Mouse (Mus musculus) thymus, postnatal 25 days (tissue): Measurements from ENCODE around the gene Ccdc13.

Experiments
- DNase-seq: peaks from one replicate; pipeline ENCODE4 v3.0.0; 2022

Ccdc13 gene

GRCm38 (mm10) chr9:121759091-121760081 is 79.9 kb downstream of the Ccdc13 start, which contains the start of gene Zfp651:
Gene Zfp651, plus strand, starts transcription at chr9:121759330.
- DNase-seq, result no peak

DNA sequence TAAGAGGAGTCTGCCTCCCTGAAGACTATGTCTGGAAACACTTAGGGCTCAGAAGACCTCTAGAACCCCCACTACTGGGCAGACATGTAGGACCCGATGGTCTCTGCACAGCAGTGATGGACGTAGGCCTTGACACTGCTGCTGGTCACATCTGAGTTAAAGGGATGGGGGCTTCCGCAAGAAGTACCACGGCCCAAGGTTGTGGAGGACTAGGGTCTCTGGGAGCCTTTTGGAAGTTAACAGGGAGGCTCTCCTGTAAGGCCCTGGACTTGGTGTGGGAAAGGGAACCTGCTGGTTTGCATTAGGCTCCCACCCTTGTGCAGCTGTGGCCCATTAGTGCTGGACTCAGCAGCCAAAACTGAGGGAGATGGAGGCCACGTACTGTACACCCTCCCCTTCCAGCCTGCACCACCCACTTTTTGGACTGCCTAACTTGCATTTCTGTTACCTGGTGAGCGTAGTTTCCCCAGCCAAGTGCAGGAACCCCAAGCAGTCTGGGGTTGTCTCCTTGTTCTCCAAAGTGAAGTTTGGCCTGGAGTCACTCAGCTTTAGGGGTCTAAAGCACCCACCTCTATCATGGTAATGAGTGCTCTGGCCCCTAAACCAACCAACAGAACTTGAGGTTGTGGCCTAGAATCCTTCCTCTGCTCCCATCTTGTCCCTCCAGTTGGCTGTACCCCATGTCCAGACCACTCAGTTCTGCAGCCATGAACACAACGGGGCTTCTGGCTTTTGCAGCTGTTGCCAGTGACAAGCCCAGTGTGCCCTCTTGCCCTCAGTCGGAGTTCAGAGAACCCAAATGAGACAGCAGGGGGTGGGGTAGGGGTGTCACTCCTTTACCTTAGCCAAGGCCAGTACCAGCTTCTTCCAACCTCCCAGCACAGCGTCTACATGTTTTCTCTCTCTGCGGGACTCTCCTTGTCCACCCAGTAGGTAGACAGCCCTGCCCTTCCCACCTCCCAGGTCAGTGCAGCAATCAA is 81.1 kb downstream of the Ccdc13 start:
- no peak for DNase-seq

- DNase-seq, result no peak
Measured at GRCm38 (mm10) chr9:121757432-121757831, 81.8 kb downstream of the Ccdc13 start.

DNA sequence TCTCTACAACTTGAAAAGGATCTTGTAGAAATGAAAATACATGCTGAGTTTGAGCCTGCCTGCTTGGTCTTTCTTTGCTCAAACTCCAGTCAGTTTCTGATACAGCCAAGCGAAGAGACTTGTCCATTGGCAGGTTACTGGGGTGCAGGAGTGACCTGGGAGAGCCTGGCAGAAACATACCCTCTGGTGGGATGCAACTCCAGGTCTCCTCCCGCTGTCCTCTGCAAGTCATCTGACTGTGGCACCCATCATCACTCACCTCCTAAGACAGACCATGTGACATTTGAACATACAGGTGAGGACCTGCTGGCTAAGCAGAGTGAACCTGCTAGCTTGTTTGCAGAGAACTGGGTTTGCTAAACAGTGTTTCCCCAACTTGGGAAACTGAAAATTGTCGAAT is 82.5 kb downstream of the Ccdc13 start:
- no peak for DNase-seq

- no peak for DNase-seq
Measured at GRCm38 (mm10) chr9:121754624-121755023, 84.6 kb downstream of the Ccdc13 start.

- no peak for DNase-seq
Measured at GRCm38 (mm10) chr9:121752774-121753173, 86.5 kb downstream of the Ccdc13 start.
